In the genomic region with DNA sequence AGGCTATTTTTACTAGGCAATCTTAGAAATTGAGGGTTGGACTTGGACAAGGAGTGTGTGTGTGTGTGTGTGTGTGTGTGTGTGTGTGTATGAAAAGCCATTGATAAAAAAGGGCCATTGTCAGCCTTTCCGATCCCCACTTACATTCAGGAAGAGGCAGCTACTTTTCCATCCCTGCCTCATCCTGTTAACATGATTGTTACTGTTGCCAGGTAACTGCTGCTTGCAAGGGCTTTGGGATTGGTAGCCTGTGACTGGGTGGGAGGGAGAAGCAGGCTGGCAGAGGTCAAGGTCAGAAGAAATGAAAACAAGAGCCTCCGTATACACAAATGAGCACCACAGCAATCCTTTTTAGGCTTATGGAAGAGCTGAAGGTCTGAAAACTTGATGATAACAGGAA, we compare ENCODE assay signal across 10 mouse cellular contexts. TPM values are rescaled to one million over a fixed set of nuclear protein-coding genes. Genes with fewer than 3 reads are reported as not detected.
DNase-seq lines count a peak whose midpoint lies in the region; ATAC-seq and TF ChIP-seq lines count a peak whose summit lies in the region.
"Had no signal": no experiment of that assay in that cellular context is flagged by ENCODE, and none has a peak within 500 bp of the region (broad histone marks: within the 10 kb centered on the region; RNA-seq: fewer than 3 reads in every experiment).

No protein-coding gene starts in this region.

- no peaks in the 10 kb centered on the region for H3K9me3 ChIP-seq in liver, embryonic 16.5 days (replicated peaks; ENCODE audit: control insufficient read depth, low read length)
- no peaks in the 10 kb centered on the region for H3K9me3 ChIP-seq in liver, embryonic 11.5 days (ENCODE audit: control insufficient read depth, low read length)
- H3K9me3 ChIP-seq in forebrain, postnatal 0 days (ENCODE audit: low read length): no peaks in the 10 kb centered on the region
- no peaks in the 10 kb centered on the region for H3K9me3 ChIP-seq in midbrain, embryonic 14.5 days (ENCODE audit: control insufficient read depth, low read length)

- no peaks in the 10 kb centered on the region for H3K27me3 ChIP-seq in liver, embryonic 16.5 days (ENCODE audit: control insufficient read depth, insufficient read depth, low read depth, low read length)
- no peaks in the 10 kb centered on the region for H3K27me3 ChIP-seq in liver, embryonic 11.5 days (replicated peaks; ENCODE audit: control insufficient read depth, insufficient read depth, low read length)
- H3K27me3 ChIP-seq in forebrain, postnatal 0 days (ENCODE audit: insufficient read depth, low read length): no peaks in the 10 kb centered on the region
- H3K27me3 ChIP-seq in midbrain, embryonic 14.5 days (ENCODE audit: control insufficient read depth, insufficient read depth, low read length): no peaks in the 10 kb centered on the region

- H3K4me2 ChIP-seq in liver, embryonic 16.5 days (ENCODE audit: low read depth, low read length): no peak overlapping the region
- no peak overlapping the region for H3K4me2 ChIP-seq in liver, embryonic 11.5 days
- H3K4me2 ChIP-seq in forebrain, postnatal 0 days (ENCODE audit: low read depth): no peak overlapping the region
- H3K4me2 ChIP-seq in midbrain, embryonic 14.5 days (ENCODE audit: low read length): 0 out of 2 replicates have a peak overlapping the region, but pooled peaks have one; percentile 8

- H3K36me3 ChIP-seq in liver, embryonic 16.5 days (ENCODE audit: control insufficient read depth, insufficient read depth): no peaks in the 10 kb centered on the region
- no peaks in the 10 kb centered on the region for H3K36me3 ChIP-seq in liver, embryonic 11.5 days (ENCODE audit: control insufficient read depth, insufficient read depth, low read length)
- no peaks in the 10 kb centered on the region for H3K36me3 ChIP-seq in forebrain, postnatal 0 days (ENCODE audit: insufficient read depth)
- no peaks in the 10 kb centered on the region for H3K36me3 ChIP-seq in midbrain, embryonic 14.5 days (ENCODE audit: control insufficient read depth, insufficient read depth, low read length)

- no peak for TF ChIP-seq CTCF in forebrain, postnatal 0 days (IDR thresholded peaks at IDR 0.05; ENCODE audit: low read depth)

- WGBS in liver, embryonic 16.5 days (ENCODE audit: insufficient replicate concordance): 49% methylated on average over 2 of the region's 2 CpGs
- WGBS in liver, embryonic 11.5 days: 28% methylated on average over 2 of the region's 2 CpGs
- 15% methylated on average over 2 of the region's 2 CpGs for WGBS in forebrain, postnatal 0 days
- 3% methylated on average over 2 of the region's 2 CpGs for WGBS in midbrain, embryonic 14.5 days

- no peak for DNase-seq in liver, embryonic 11.5 days (ENCODE audit: low spot score)
- peak; percentile 74 for DNase-seq in forebrain, postnatal 0 days
- DNase-seq in hindlimb bud, embryonic 11.5 days (ENCODE audit: extremely low spot score, low read depth, low spot score): peak; percentile 30
- DNase-seq in midbrain, embryonic 14.5 days: peak; percentile 86
- no peak for DNase-seq in natural killer cell, adult 2 months (ENCODE audit: low spot score in 2 of 2)
- DNase-seq in spleen, postnatal 10 days (ENCODE audit: low spot score in 2 of 2): no peak

- no peak overlapping the region for H3K4me3 ChIP-seq in liver, embryonic 16.5 days (ENCODE audit: low read depth, low read length)
- no peak overlapping the region for H3K4me3 ChIP-seq in liver, embryonic 11.5 days (ENCODE audit: low read depth, low read length)
- no peak overlapping the region for H3K4me3 ChIP-seq in forebrain, postnatal 0 days (ENCODE audit: low read depth, low read length)
- no peak overlapping the region for H3K4me3 ChIP-seq in midbrain, embryonic 14.5 days (replicated peaks; ENCODE audit: low read depth, low read length)
- H3K4me3 ChIP-seq: myocyte had no signal

- H3K27ac ChIP-seq in liver, embryonic 16.5 days (ENCODE audit: low read length): no peak overlapping the region
- no peak overlapping the region for H3K27ac ChIP-seq in liver, embryonic 11.5 days (ENCODE audit: low read depth, low read length)
- H3K27ac ChIP-seq in forebrain, postnatal 0 days (ENCODE audit: low read depth, low read length): no peak overlapping the region
- H3K27ac ChIP-seq in midbrain, embryonic 14.5 days (replicated peaks; ENCODE audit: low read depth, low read length): peak overlapping the region; percentile 8

- ATAC-seq in liver, embryonic 16.5 days (ENCODE audit: low read depth): peak; percentile 37; the same call in 1 of the 2 replicates
- ATAC-seq in liver, embryonic 11.5 days (replicated peaks; ENCODE audit: low FRiP score): no peak
- peak; percentile 91 for ATAC-seq in forebrain, postnatal 0 days
- peak; percentile 84 for ATAC-seq in midbrain, embryonic 14.5 days (ENCODE audit: low FRiP score, low TSS enrichment)
- ATAC-seq in monocyte, adult 5-6 weeks (replicated peaks; ENCODE audit: insufficient number of reproducible peaks, low FRiP score, low TSS enrichment, poor library complexity, severe bottlenecking): no peak

- no peaks in the 10 kb centered on the region for H3K4me1 ChIP-seq in liver, embryonic 16.5 days (ENCODE audit: control insufficient read depth, low read depth, low read length)
- H3K4me1 ChIP-seq in liver, embryonic 11.5 days (replicated peaks; ENCODE audit: control insufficient read depth, insufficient read depth, low read length): no peaks in the 10 kb centered on the region
- 0 out of 2 replicates have a peak, but pooled peaks cover 6% of the 10 kb centered on the region for H3K4me1 ChIP-seq in forebrain, postnatal 0 days (ENCODE audit: insufficient read depth)
- peaks cover 10% of the 10 kb centered on the region for H3K4me1 ChIP-seq in midbrain, embryonic 14.5 days (ENCODE audit: control insufficient read depth, insufficient read depth, low read length)

- H3K9ac ChIP-seq in liver, embryonic 16.5 days (ENCODE audit: low read depth, low read length): no peak overlapping the region
- H3K9ac ChIP-seq in liver, embryonic 11.5 days (ENCODE audit: low read depth, low read length): no peak overlapping the region
- H3K9ac ChIP-seq in forebrain, postnatal 0 days: no peak overlapping the region
- H3K9ac ChIP-seq in midbrain, embryonic 14.5 days (replicated peaks; ENCODE audit: low read length): no peak overlapping the region

RNA-seq across cellular contexts. Expression of a gene that starts 48.9 kb away (rescaled TPM):
- polyA plus RNA-seq in liver, embryonic 16.5 days (2015; fragmentation: Nextera tagmentation; extraction: Ambion mirVana): 6.5 and 7.0 TPM in 2 replicates
- polyA plus RNA-seq in liver, embryonic 11.5 days (2014; fragmentation: Nextera tagmentation; extraction: Ambion mirVana): 8.0 and 11.0 TPM in 2 replicates
- 9.5 TPM in 2 replicates for total RNA-seq in forebrain, postnatal 0 days (2014; rRNA removed)
- polyA plus RNA-seq in forebrain, postnatal 0 days (2015; fragmentation: Nextera tagmentation; extraction: Ambion mirVana): 9.3 and 10.2 TPM in 2 replicates
- 12.4 and 13.4 TPM in 2 replicates for polyA plus RNA-seq in midbrain, embryonic 14.5 days (2014; fragmentation: Nextera tagmentation; extraction: Ambion mirVana)
- total RNA-seq in monocyte, adult 5-6 weeks (2017): 1.9 to 6.3 TPM (median 6.0 TPM) in 3 replicates
- total RNA-seq: MEL had no signal

RNA-seq across cellular contexts. Expression of a gene that starts 54.1 kb away (rescaled TPM):
- polyA plus RNA-seq in liver, embryonic 16.5 days (2015; fragmentation: Nextera tagmentation; extraction: Ambion mirVana): not detected in 2 replicates
- polyA plus RNA-seq in liver, embryonic 11.5 days (2014; fragmentation: Nextera tagmentation; extraction: Ambion mirVana): 0.09 and 0.19 TPM in 2 replicates
- total RNA-seq in forebrain, postnatal 0 days (2014; rRNA removed): 19.3 and 22.7 TPM in 2 replicates
- 12.0 and 16.6 TPM in 2 replicates for polyA plus RNA-seq in forebrain, postnatal 0 days (2015; fragmentation: Nextera tagmentation; extraction: Ambion mirVana)
- 30.4 and 31.6 TPM in 2 replicates for polyA plus RNA-seq in midbrain, embryonic 14.5 days (2014; fragmentation: Nextera tagmentation; extraction: Ambion mirVana)
- not detected in 3 replicates for total RNA-seq in monocyte, adult 5-6 weeks (2017)
- total RNA-seq: MEL had no signal

Comparison
In these comparisons a context has a peak if more than half of its experiments do, and no peak if none do; other contexts are left out.
1. ATAC-seq: peak in liver, embryonic 16.5 days (single experiment), forebrain, postnatal 0 days (single experiment) and midbrain, embryonic 14.5 days (single experiment); none in liver, embryonic 11.5 days (single experiment) and monocyte, adult 5-6 weeks (single experiment).
2. DNase-seq: peak in forebrain, postnatal 0 days (single experiment), hindlimb bud, embryonic 11.5 days (single experiment) and midbrain, embryonic 14.5 days (single experiment); none in liver, embryonic 11.5 days (single experiment), natural killer cell, adult 2 months (0 of 2) and spleen, postnatal 10 days (0 of 2).
3. RNA of a gene that starts 54.1 kb away (polyA plus RNA-seq): 30.4 to 31.6 TPM in midbrain, embryonic 14.5 days and 12.0 to 16.6 TPM in forebrain, postnatal 0 days; 0.09 to 0.19 TPM in liver, embryonic 11.5 days and not detected in liver, embryonic 16.5 days; every median in the first group is over 10 times any median in the second.